Mouse (Mus musculus) ES-E14 (cell line): Measurements from ENCODE around the gene Plxna2.

Experiments used
- CHD2 ChIP-seq: IDR thresholded peaks from 2 replicates; pipeline ENCODE4 v1.6.1; 2014; ENCODE audit warnings: mild to moderate bottlenecking, low read depth, low read length, inconsistent platforms
- MAFK ChIP-seq: IDR thresholded peaks from 2 replicates; pipeline ENCODE4 v1.6.1; 2014; ENCODE audit warnings: mild to moderate bottlenecking, low read depth, low read length, inconsistent platforms; ENCODE audit not compliant: insufficient read depth
- ZC3H11A ChIP-seq: IDR thresholded peaks from 2 replicates; pipeline ENCODE4 v1.6.1; 2012; ENCODE audit warnings: low read depth, mild to moderate bottlenecking, inconsistent platforms, low read length, borderline replicate concordance
- ZNF384 ChIP-seq: IDR thresholded peaks from 2 replicates; pipeline ENCODE4 v1.6.1; 2012; ENCODE audit warnings: low read depth, low read length, inconsistent platforms

DNA sequence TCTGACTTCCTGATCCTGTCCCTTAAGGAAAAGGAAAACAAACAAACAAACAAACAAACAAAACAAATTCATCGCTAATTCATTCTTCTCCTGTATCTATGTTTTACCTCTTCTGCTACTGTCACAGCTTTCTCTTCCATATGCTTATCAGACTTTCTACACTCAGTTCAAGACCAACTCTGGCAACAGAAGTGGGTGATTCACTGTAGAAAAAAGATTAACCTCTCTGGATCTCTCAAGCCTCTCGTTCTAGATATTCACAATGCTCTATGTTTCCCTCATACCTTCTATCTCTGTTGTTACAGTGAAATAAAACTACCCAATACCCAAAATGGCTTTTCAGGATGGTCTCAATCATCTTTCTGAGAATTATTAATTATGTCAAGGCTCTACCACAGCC lies 225.0 kb downstream of the Plxna2 start:
- no peak for TF ChIP-seq ZC3H11A
- no peak for TF ChIP-seq MAFK
- no peak for TF ChIP-seq CHD2
- TF ChIP-seq ZNF384, result no peak
